Mouse (Mus musculus) embryonic fibroblast, embryonic 13.5 days (primary cell): Measurements from ENCODE around the gene Pbx4.

Source experiments
- CTCF ChIP-seq: IDR thresholded peaks from 2 replicates; pipeline ENCODE4 v1.5.1; 2011; ENCODE audit warnings: mild to moderate bottlenecking, control low read depth, low read length, moderate library complexity, borderline replicate concordance; ENCODE audit not compliant: insufficient read depth
- POLR2A ChIP-seq: IDR thresholded peaks from 2 replicates; pipeline ENCODE4 v1.6.1; 2011; ENCODE audit warnings: low read depth, mild to moderate bottlenecking, control low read depth, low read length, moderate library complexity

DNA sequence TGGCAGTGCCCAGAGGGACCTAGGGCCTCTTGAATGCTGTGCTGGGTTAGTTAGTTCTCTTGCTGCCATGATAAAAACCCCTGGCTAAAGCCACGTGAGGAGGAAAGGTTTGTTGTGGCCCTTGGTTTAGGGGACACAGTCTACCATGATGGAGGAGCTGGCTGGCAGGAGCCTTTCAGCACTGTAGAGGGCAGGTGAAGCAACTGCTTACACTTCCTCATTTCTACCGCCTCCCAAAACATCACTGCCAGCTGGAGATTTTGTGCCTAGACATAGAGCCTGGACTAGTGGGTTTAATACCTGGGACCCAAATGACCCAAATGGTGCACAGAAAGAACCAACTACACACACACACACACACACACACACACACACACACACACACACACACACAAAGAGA lies 29.0 kb downstream of the Pbx4 start:
- TF ChIP-seq POLR2A (no peak), CTCF (no peak)
